Mouse (Mus musculus): ENCODE results near the gene Mei4. TPM values are rescaled to one million over a fixed set of nuclear protein-coding genes. Genes with fewer than 3 reads are reported as not detected.

Mei4 gene
- under 1 TPM in 1 of 2 experiments, not detected in 1; 0.20 TPM for total RNA-seq (2023)

GRCm38 (mm10) chr9:81863181-81863887 lies at the start of gene Mei4:
Mei4 (plus strand) TSS chr9:81863670.

Other genes starting within 250 kb of the Mei4 start
- not detected for gene Htr1b, start 229.8 kb upstream of the Mei4 start, total RNA-seq (2023)

All from T-cell, adult 66 days (primary cell).